Mouse (Mus musculus): ENCODE data around the gene Rxfp2. TPM values are rescaled to one million over a fixed set of nuclear protein-coding genes. Genes with fewer than 3 reads are reported as not detected.

Rxfp2 gene
- polyA plus RNA-seq, 1 experiment from 2014 or later = 0.68 TPM

DNA sequence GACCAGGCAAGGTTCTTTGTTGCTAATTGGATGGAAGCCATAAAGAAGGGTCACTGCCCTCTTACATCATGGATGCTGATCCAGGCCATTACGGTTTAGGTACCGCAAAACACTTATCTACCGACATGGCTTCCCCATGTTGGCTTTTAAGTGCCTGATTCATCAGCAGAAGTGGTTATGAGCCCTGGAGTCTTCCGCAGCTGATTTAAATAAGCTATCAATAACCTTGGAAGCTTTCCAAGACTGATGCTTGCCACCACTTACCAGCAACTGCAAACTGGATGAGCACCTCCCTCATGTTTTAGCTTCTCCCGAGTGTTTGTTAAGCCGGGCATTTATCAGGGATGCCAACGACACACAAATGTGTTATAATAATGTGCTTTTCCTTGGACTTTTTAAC is 112.7 kb downstream of the Rxfp2 start:
- H3K4me1 ChIP-seq (ENCODE audit: insufficient read depth) = no peaks in the 10 kb centered on the region
- H3K27ac ChIP-seq (ENCODE audit: low read depth) = no peak overlapping the region
- no peak for DNase-seq
- no peak overlapping the region for H3K9ac ChIP-seq
- no peaks in the 10 kb centered on the region for H3K9me3 ChIP-seq (ENCODE audit: low read depth, low read length)
- no peak for TF ChIP-seq CTCF (IDR thresholded peaks at IDR 0.05; ENCODE audit: low read depth)
- no peak overlapping the region for H3K4me2 ChIP-seq
- no peak overlapping the region for H3K4me3 ChIP-seq (ENCODE audit: low read depth, low read length)
- 74% methylated on average over 7 of the region's 7 CpGs for WGBS
- H3K36me3 ChIP-seq (ENCODE audit: insufficient read depth) = no peaks in the 10 kb centered on the region
- H3K27me3 ChIP-seq (ENCODE audit: insufficient read depth, low read length) = no peaks in the 10 kb centered on the region
- ATAC-seq (ENCODE audit: insufficient read depth) = no peak

Other genes starting within 250 kb of the Rxfp2 start
- 5.5 and 5.7 TPM in 2 replicates for gene Fry, start 100.0 kb downstream of the Rxfp2 start, polyA plus RNA-seq (2014; fragmentation: Nextera tagmentation; extraction: Ambion mirVana)